Mouse (Mus musculus) right cerebral cortex, postnatal 4 days (tissue): ENCODE measurements around the gene Gk2.

Experiments
- DNase-seq: peaks from one replicate; pipeline ENCODE4 v3.0.0-alpha.2; 2022

Gene Gk2

GRCm38 (mm10) chr5:97456816-97457215 is at the start of gene Gk2:
Gene Gk2, minus strand, starts transcription at chr5:97457021.
- no peak for DNase-seq

DNA sequence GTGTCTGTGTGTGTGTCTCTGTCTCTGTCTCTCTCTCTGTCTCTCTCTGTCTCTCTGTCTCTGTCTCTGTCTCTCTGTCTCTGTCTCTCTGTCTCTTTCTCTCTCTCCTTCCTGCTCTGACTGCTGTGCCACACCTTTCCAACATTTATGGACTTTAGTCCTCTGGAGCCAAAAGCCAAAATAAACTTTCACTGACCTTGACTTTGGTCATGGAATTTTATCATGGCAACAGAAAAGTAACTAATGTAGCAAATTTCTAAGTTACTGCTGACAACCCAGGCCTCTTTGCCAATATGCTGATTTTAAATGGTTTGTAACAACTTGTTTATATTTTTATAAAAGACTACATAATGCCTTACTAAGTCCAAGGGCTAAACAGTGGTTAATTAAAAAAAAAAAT is 41.2 kb upstream of the Gk2 start:
- DNase-seq = no peak

GRCm38 (mm10) chr5:97495488-97496092 is 38.8 kb upstream of the Gk2 start:
- DNase-seq = no peak

DNA sequence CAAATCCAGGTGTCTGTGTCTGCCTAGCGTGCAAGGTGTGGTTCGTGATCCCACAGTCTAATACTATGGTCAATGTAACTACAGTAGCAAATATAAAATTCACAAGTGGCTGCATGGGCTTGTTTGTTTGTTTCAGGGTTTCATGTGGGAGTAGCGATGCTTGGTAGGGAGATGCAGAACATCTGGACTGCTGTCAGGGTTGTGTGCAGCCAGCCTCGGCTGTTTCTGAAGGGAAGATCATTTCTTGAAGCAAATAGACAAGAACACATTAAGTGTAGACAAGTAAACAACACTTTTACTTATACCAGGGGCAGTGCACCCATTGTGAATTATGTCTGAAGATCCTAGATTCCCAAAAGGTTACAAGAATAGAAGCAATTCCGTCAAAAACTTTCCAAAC is 36.6 kb upstream of the Gk2 start:
- DNase-seq = no peak

- no peak for DNase-seq
Measured at GRCm38 (mm10) chr5:97486141-97486540, 29.3 kb upstream of the Gk2 start.

GRCm38 (mm10) chr5:97479991-97480390 is 23.2 kb upstream of the Gk2 start:
- DNase-seq = no peak

- no peak for DNase-seq
Measured at GRCm38 (mm10) chr5:97467246-97467645, 10.4 kb upstream of the Gk2 start.

GRCm38 (mm10) chr5:97466430-97467158 is 9.8 kb upstream of the Gk2 start:
- DNase-seq = no peak

- no peak for DNase-seq
Measured at GRCm38 (mm10) chr5:97465956-97466355, 9.1 kb upstream of the Gk2 start.

DNA sequence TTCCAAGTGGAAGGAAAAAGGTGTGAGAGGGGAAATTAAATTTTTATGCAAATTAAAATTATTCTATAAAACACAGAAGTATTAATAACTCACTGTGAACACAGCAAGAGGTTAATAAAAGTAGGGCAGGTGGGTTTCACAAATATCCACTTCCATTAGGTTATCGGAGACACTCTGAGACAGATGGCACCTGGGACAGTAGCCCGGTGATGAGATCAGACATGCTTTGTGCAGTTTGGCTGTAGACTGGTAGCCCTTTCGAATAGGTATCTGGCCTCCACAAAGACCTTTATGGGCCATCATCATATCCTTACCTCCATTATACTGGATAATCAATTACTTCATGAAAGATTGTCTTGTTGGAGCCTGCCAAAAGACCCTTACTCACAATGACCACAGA is 6.0 kb upstream of the Gk2 start:
- DNase-seq = no peak

- DNase-seq = no peak
Measured at GRCm38 (mm10) chr5:97451451-97451850, 5.4 kb downstream of the Gk2 start.

DNA sequence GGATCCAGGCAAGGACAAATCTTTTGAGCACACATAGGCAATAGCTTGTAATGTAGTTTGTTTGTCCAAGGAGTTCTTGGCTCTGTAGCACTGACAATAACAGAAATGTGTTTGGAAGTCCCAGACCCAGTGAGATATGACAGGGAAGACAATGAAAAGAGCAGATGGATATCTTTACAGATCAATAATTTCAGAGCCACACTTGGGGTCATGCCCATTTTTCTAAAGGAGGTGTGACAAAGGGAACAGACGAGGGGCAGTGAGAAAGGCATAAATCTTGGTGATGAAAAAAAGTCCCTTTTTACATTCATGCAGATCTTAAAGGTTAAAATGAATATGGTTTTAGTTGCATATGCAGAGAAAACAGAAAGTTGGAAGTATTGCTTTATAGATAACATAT is 12.6 kb downstream of the Gk2 start:
- DNase-seq = no peak

- DNase-seq = no peak
Measured at GRCm38 (mm10) chr5:97432512-97432911, 24.3 kb downstream of the Gk2 start.

GRCm38 (mm10) chr5:97429976-97430375 is 26.8 kb downstream of the Gk2 start:
- DNase-seq = no peak

DNA sequence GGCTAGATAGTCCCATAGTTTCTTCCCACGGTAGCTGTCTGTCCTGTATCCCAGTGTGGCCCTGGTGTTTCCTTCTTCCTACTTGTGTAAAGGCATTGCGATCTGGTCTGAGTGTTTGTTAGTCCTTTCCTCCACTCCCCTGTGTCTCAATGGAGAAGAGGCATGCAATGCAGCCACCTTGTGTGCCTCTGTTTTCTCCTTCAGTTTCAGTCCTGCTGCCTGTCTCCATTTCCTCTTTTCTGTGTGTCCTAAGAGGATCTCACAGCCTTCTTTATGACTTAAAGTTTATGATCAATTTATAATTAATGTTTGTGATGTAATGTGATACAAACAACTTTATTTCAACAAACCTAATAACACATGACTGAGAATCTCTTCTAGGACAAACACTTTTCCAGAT is 35.2 kb downstream of the Gk2 start:
- DNase-seq = no peak

DNA sequence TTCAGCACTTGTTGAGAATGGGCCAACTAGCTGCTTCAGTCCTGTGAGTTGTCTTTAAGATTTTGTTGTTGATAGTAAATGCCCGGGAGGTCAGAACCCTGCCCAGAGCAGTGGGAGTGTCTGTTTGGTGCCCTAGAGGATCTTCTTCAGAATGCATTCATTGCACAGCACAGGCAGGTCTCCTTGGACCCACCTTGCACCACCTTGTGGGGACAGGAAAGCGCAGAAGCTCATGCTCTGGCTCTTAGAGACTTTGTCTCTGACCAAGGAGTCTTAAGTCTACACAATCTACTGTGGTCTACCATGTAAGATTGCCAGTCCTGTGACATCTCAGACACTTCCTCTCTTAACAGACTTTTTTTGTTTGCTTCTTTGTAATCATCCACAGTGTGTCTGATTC is 39.6 kb downstream of the Gk2 start:
- no peak for DNase-seq

- no peak for DNase-seq
Measured at GRCm38 (mm10) chr5:97415837-97416236, 41.0 kb downstream of the Gk2 start.

DNA sequence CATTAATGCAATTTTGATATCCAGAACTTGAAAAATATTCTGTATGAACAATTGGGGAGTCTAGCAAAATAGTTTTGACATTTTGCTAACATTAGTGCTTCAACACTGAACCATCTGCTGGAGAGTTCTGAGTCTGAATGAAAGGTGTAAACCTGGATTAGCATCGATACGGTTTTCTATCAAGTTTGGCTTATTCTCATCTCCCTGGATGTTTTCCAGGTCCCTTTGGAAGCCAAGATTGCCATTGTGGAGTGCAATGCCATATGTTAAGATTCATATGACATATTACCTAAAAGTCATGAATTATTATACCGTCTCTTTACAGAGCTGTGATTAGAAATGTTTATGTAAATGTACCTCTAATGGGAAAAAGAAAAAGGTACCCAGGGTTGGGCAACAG is 43.1 kb downstream of the Gk2 start:
- no peak for DNase-seq

- DNase-seq = no peak
Measured at GRCm38 (mm10) chr5:97410190-97410589, 46.6 kb downstream of the Gk2 start.

DNA sequence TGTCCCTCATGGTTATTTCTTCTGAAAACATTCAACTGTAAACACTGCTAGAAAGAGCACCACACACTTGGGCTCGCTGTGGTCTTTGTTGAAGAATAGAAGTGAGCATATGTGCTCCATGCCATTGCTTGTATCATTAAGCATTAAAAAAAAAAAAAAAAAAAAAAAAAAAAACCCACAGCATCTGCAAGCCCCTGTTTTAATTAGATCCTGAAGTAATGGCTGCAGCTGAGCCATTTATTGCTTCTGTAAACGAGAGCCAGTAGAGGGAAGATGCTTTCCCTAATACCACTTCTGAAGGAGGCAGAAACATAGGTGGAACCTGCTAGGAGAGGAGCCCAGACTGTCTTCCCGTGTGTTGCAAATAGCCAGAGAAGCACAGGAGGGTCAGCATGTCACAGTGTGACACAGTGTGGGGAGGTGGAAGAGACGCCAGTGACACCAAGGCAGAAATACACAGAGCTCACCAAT is 47.6 kb downstream of the Gk2 start:
- DNase-seq = no peak
